Mouse (Mus musculus): ENCODE measurements around the gene Sez6.

Sez6 gene

GRCm38 (mm10) chr11:77981609-77982440 lies 51.2 kb downstream of the Sez6 start:
- peak; percentile 98 for DNase-seq (ENCODE audit: low spot score in 2 of 2)

- DNase-seq (ENCODE audit: low spot score in 2 of 2): peak; percentile 100
Measured at GRCm38 (mm10) chr11:77982441-77982905, 51.9 kb downstream of the Sez6 start, which contains the start of gene Phf12. Phf12 (plus strand) TSS chr11:77982754.

GRCm38 (mm10) chr11:77983191-77983936 lies 52.8 kb downstream of the Sez6 start:
- peak; percentile 49 to 59 for DNase-seq (ENCODE audit: low spot score in 2 of 2)

GRCm38 (mm10) chr11:77983937-77984835 lies 53.6 kb downstream of the Sez6 start:
- DNase-seq (ENCODE audit: low spot score in 2 of 2): peak; percentile 62 to 64

GRCm38 (mm10) chr11:77984836-77985231 lies 54.2 kb downstream of the Sez6 start:
- DNase-seq (ENCODE audit: low spot score in 2 of 2): peak; percentile 49 to 52

GRCm38 (mm10) chr11:77985541-77986065 lies 55.0 kb downstream of the Sez6 start:
- no peak for DNase-seq (ENCODE audit: low spot score in 2 of 2)

GRCm38 (mm10) chr11:77989071-77989690 lies 58.6 kb downstream of the Sez6 start:
- DNase-seq (ENCODE audit: low spot score in 2 of 2): peak in 1 of 2 experiments; percentile 32

GRCm38 (mm10) chr11:77995556-77995955 lies 65.0 kb downstream of the Sez6 start:
- DNase-seq (ENCODE audit: low spot score in 2 of 2): peak; percentile 22 to 34

GRCm38 (mm10) chr11:78006446-78006845 lies 75.8 kb downstream of the Sez6 start:
- DNase-seq (ENCODE audit: low spot score in 2 of 2): peak in 1 of 2 experiments; percentile 61

GRCm38 (mm10) chr11:78019676-78020075 lies 89.1 kb downstream of the Sez6 start:
- peak in 1 of 2 experiments; percentile 67 for DNase-seq (ENCODE audit: low spot score in 2 of 2)

GRCm38 (mm10) chr11:78023607-78024006 lies 93.0 kb downstream of the Sez6 start:
- no peak for DNase-seq (ENCODE audit: low spot score in 2 of 2)

Measured in heart, adult 9 months (tissue).